Mouse (Mus musculus): ENCODE data around the gene Usp12.

DNA sequence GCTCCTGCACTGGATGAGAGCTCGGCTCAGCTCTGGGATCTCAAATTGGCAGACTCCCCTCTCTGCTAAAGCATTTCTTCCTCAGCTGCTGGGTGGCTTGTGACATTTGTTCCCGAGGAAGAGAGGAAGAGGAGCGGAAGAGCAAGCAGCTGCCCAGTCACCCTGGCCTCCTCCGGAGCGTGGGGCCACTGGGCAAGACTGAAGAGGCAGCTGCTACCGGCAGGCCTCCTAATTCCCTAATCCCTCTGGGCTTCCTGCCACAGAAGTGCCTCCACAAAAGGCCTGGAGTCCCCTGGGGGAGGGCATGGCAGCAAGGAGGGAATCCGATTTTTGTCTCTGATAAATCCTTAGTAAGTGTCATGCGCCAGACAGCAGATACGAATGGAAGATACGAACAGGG lies 81.7 kb downstream of the Usp12 start:
- TF ChIP-seq ZC3H11A (IDR thresholded peaks at IDR 0.05; ENCODE audit: low read depth, low read length) (no peak), HCFC1 (IDR thresholded peaks at IDR 0.05; ENCODE audit: low read depth, low read length) (no peak), JUND (IDR thresholded peaks at IDR 0.05; ENCODE audit: low read depth, low read length) (no peak), POLR2A (IDR thresholded peaks at IDR 0.05; ENCODE audit: control insufficient read depth in 1 of 2, insufficient read depth in 1 of 2, low read depth in 1 of 2, low read length in 2 of 2, poor library complexity in 1 of 2) (no peak), USF2 (IDR thresholded peaks at IDR 0.05; ENCODE audit: borderline replicate concordance in 1 of 2, insufficient read depth in 1 of 2, low read depth in 1 of 2, low read length in 2 of 2) (no peak), EP300 (IDR thresholded peaks at IDR 0.05; ENCODE audit: low read depth in 1 of 2, low read length in 2 of 2) (no peak), CTCF (IDR thresholded peaks at IDR 0.05 in 2 of 3, conservative IDR thresholded peaks at IDR 0.05 in 1 of 3; ENCODE audit: control insufficient read depth in 1 of 3, insufficient read depth in 1 of 3, low read depth in 2 of 3, low read length in 3 of 3, poor library complexity in 1 of 3, severe bottlenecking in 1 of 3) (no peak), SMC3 (IDR thresholded peaks at IDR 0.05; ENCODE audit: low read depth, low read length) (no peak), MAFK (IDR thresholded peaks at IDR 0.05; ENCODE audit: borderline replicate concordance, low read depth, low read length) (no peak), CHD1 (IDR thresholded peaks at IDR 0.05; ENCODE audit: low read depth, low read length) (no peak), CHD2 (IDR thresholded peaks at IDR 0.05; ENCODE audit: low read length) (no peak), USF1 (IDR thresholded peaks at IDR 0.05; ENCODE audit: low read depth, low read length) (no peak), NRF1 (IDR thresholded peaks at IDR 0.05; ENCODE audit: insufficient read depth, low read depth, low read length, poor library complexity, severe bottlenecking) (no peak), TAL1 (IDR thresholded peaks at IDR 0.05; ENCODE audit: low read length) (no peak)
